Mouse (Mus musculus): ENCODE results near the gene Krt72. TPM values are rescaled to one million over a fixed set of nuclear protein-coding genes. Genes with fewer than 3 reads are reported as not detected.

The Krt72 gene
- total RNA-seq (2023), result not detected

DNA sequence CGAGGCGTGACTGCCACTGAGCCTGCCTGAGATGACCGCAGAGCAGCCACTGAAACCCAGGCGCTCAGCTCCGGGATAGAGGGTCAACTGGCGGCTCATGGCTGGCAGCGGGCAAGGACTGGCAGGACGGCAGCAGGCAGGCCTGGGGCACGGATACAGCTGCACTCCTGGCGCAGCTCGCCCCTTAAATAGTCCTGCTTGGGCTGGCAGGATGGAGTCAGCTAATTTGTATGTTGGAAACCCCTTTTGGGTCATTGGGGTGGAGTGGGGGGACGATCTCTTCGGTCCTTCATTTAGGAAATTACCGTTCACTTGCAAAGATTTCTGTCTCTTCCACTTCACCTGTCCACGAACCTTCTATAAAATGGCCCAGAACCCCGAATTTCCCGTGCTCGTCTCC, at the start of gene Krt72:
Krt72 (minus strand) TSS at position 101 of the 400 bp plus-strand sequence.

GRCm38 (mm10) chr15:101817875-101818274, 31.6 kb upstream of the Krt72 start, which contains the start of gene Krt2:
Krt2 (minus strand) TSS chr15:101818169.

DNA sequence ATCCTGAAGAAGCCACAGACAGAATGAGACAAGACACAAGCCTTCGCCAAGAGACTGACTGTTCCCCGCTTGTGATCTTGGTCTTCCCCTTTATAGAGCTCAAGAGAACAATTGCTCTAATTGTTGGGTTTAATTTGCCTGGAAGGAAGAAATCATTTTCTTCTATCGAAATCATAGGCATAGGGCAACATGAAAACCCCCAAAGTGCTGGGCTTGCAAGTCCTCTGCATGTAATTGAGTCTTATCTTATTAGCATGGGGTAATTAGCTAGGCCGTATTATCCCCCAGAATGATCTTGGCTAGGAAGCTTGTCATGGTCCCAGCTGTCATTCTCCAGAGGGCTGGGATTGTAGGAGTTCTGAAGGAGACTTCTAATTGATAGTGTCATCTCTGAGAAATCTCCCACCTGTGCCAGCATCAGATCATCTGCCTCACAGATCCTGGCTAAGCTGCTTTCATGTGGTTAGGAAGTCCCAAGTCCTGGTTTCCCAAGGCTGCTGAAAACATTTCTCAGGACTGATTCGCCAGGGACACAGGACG, 16.1 kb upstream of the Krt72 start, which contains the start of gene Krt73:
Krt73 (minus strand) TSS at position 51 of the 540 bp plus-strand sequence.

GRCm38 (mm10) chr15:101742711-101743110, 43.5 kb downstream of the Krt72 start, which contains the start of gene Krt71:
Krt71 (minus strand) TSS chr15:101743109.

Other genes with a start within 250 kb of the Krt72 start
- not detected for gene Krt82, start 235.8 kb downstream of the Krt72 start, total RNA-seq (2023)
- gene Krt90, start 223.5 kb downstream of the Krt72 start, total RNA-seq (2023), result not detected
- gene Krt75, start 212.6 kb downstream of the Krt72 start, total RNA-seq (2023), result not detected
- gene Gm5414, start 158.3 kb downstream of the Krt72 start, total RNA-seq (2023), result not detected
- gene Gm5478, start 139.1 kb downstream of the Krt72 start, total RNA-seq (2023), result not detected
- gene Krt6b, start 106.2 kb downstream of the Krt72 start, total RNA-seq (2023), result not detected
- gene Krt6a, start 92.2 kb downstream of the Krt72 start, total RNA-seq (2023), result not detected
- not detected for gene Krt5, start 73.6 kb downstream of the Krt72 start, total RNA-seq (2023)
- gene Krt71, start 43.4 kb downstream of the Krt72 start, total RNA-seq (2023), result not detected
- not detected for gene Krt73, start 15.9 kb upstream of the Krt72 start, total RNA-seq (2023)
- not detected for gene Krt2, start 31.7 kb upstream of the Krt72 start, total RNA-seq (2023)
- gene Krt1, start 64.3 kb upstream of the Krt72 start, total RNA-seq (2023), result not detected
- not detected for gene Krt77, start 83.2 kb upstream of the Krt72 start, total RNA-seq (2023)
- not detected for gene Krt76, start 106.5 kb upstream of the Krt72 start, total RNA-seq (2023)
- 0.26 TPM for gene Krt4, start 138.3 kb upstream of the Krt72 start, total RNA-seq (2023)
- gene Krt79, start 153.9 kb upstream of the Krt72 start, total RNA-seq (2023), result not detected
- gene Krt78, start 167.8 kb upstream of the Krt72 start, total RNA-seq (2023), result not detected
- gene Krt8, start 218.0 kb upstream of the Krt72 start, total RNA-seq (2023), result not detected
- gene Krt18, start 241.7 kb upstream of the Krt72 start, total RNA-seq (2023), result not detected

All from CD4-positive naive resting alpha-beta T cell, adult 76 days (primary cell).